Mouse (Mus musculus): ENCODE measurements around the gene Prkar1b. TPM values are rescaled to one million over a fixed set of nuclear protein-coding genes. Genes with fewer than 3 reads are reported as not detected.

Prkar1b gene
- total RNA-seq, 2 experiments from 2014 or later, result 571 to 599 TPM

- intact Hi-C loops (cut with DNase I), result no loop called here
These were observed 31.5 kb downstream of the Prkar1b start for GRCm38 (mm10) chr5:139118139-139118960.

GRCm38 (mm10) chr5:139115507-139115906 is 34.3 kb downstream of the Prkar1b start:
- DNase-seq (ENCODE audit: low spot score in 2 of 2), result no peak
- intact Hi-C loops (cut with DNase I), result no loop called here

More at GRCm38 (mm10) chr5:139118139-139118960, 31.5 kb downstream of the Prkar1b start:
- no peak for DNase-seq (ENCODE audit: low spot score in 2 of 2)

GRCm38 (mm10) chr5:139114876-139115275 is 34.9 kb downstream of the Prkar1b start:
- intact Hi-C loops (cut with DNase I), result no loop called here

GRCm38 (mm10) chr5:139112418-139112817 is 37.4 kb downstream of the Prkar1b start:
- intact Hi-C loops (cut with DNase I), result no loop called here
- no peak for DNase-seq (ENCODE audit: low spot score in 2 of 2)

More at GRCm38 (mm10) chr5:139114876-139115275, 34.9 kb downstream of the Prkar1b start:
- DNase-seq (ENCODE audit: low spot score in 2 of 2), result no peak

DNA sequence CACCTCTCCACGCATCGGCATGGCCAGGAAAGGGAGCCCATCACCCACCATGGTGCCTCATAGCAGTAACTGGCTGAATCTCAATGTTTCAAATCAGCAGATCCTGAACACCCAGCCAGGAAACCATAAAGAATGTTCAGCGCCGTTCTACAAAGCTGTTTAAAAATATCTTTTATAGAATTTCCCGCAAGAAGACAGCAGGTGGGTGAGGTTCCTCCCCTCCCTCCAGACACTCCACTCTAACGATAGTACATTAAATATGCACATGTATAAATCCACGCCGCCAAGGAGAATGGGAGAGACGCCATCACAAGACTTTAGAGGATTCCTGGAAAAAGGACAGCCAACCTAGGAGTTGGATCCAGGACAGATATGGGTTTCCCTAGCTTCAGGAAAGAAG is 37.8 kb downstream of the Prkar1b start:
- intact Hi-C loops (cut with DNase I), result no loop called here
- peak; percentile 55 to 79 for DNase-seq (ENCODE audit: low spot score in 2 of 2)

GRCm38 (mm10) chr5:139110140-139110855 is 39.5 kb downstream of the Prkar1b start:
- intact Hi-C loops (cut with DNase I), result no loop called here
- DNase-seq (ENCODE audit: low spot score in 2 of 2), result no peak

DNA sequence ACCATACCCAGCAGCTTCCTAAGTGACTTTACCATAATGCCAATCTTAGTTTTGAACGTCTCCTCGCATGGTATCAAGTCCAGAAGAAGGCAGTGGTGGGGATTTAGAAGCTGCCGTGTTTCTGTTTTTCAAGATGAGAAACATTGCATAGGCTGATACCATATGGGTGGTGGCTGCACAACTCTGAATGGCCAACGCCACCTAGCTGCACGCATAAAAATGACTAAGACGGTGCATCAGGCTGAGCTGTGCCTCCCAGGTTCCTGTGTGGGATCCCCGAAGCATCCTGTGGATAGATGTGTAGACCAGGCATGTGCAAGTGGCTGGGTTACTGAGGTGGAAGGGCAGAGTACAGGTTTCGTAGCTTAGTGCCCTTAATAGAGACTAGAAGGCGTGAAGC is 42.0 kb downstream of the Prkar1b start:
- peak in 1 of 2 experiments; percentile 31 for DNase-seq (ENCODE audit: low spot score in 2 of 2)
- intact Hi-C loops (cut with DNase I), result no loop called here

GRCm38 (mm10) chr5:139101783-139102182 is 48.0 kb downstream of the Prkar1b start:
- no peak for DNase-seq (ENCODE audit: low spot score in 2 of 2)
- intact Hi-C loops (cut with DNase I), result no loop called here

GRCm38 (mm10) chr5:139098991-139099972 is 50.5 kb downstream of the Prkar1b start:
- intact Hi-C loops (cut with DNase I), result no loop called here
- peak; percentile 63 to 66 for DNase-seq (ENCODE audit: low spot score in 2 of 2)

GRCm38 (mm10) chr5:139095297-139096110 is 54.3 kb downstream of the Prkar1b start:
- no peak for DNase-seq (ENCODE audit: low spot score in 2 of 2)
- intact Hi-C loops (cut with DNase I), result no loop called here

- no peak for DNase-seq (ENCODE audit: low spot score in 2 of 2)
- intact Hi-C loops (cut with DNase I), result no loop called here
These were observed 56.3 kb downstream of the Prkar1b start for GRCm38 (mm10) chr5:139093534-139093933.

DNA sequence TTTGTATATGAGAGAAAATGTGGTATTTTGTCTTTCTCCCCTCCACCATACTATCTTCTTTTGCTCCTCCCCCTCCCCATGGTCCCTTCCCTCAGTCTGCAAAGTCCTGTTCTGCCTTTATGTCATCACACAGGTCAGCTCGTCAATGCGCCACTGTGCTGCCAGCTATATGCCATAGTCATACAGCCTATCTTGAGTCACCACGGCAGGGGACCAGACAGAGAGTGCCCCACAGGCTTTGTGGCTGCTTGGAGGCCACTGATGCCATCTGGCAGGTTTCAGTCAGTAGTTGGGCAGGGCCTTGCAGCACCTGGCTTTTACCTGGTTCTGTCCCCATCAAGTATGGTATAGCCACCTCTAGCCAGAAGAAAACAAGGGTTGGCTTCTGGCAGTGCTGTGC is 58.1 kb downstream of the Prkar1b start:
- intact Hi-C loops (cut with DNase I), result no loop called here
- no peak for DNase-seq (ENCODE audit: low spot score in 2 of 2)

GRCm38 (mm10) chr5:139090162-139090561 is 59.6 kb downstream of the Prkar1b start:
- DNase-seq (ENCODE audit: low spot score in 2 of 2), result no peak
- intact Hi-C loops (cut with DNase I), result no loop called here

DNA sequence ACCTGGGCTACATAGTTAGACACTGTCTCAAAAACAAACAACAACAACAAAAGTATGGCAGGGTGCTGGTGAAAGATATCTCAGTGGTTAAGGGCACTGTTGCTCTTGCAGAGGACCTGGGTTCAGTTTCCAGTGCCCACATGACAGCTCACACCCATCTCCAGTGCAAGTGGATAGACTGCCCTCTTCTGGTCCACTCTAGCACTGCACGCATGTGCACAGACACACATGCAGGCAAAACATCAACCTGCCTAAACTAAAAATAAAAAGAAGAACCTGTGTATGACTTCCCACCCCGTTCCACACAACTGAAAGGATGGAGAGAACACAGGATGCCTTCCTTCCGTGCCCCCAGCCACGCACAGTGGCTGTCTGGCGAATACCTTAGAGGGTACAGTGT is 61.6 kb downstream of the Prkar1b start:
- intact Hi-C loops (cut with DNase I), result loop anchor here (5.0 kb wide), 1 partner anchor 241 kb away; no protein-coding TSS in a partner anchor
- no peak for DNase-seq (ENCODE audit: low spot score in 2 of 2)

DNA sequence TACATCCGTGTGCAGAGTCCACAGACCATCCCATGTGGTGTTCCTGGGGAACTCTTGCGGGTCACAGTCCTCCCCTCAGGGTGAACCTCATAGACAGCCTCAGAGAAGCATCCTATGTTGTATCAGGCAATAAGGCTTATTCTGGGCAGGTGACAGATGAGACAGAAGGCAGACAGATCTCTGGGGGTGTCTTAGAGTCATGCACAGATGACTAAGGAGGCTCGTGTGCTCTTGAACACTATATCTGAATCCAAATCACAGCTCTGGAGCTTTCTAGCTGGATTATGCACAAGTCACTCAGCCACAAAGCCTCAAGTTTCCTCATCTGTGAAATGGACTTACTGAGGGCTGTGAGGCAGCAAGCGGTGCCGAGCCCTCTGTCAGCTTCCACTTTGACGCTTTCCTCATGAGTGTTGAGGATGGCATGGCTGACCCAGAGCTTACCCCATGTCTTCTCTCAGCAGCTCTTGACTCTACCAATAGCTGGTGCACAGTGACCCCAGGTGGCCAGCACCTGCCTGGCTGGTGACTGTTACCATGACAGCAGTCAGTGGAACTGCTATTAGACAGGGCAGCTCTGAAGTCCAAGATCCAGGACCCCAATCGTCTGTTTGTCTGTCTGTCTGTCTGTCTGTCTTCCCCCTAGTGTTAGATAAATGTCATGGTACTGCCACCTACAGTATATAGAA is 64.8 kb downstream of the Prkar1b start:
- peak in 1 of 2 experiments; percentile 40 for DNase-seq (ENCODE audit: low spot score in 2 of 2)
- intact Hi-C loops (cut with DNase I), result loop anchor here (5.0 kb wide), 2 partner anchors 88 to 238 kb away; partner anchors contain the start of gene Pdgfa

GRCm38 (mm10) chr5:139084302-139084701 is 65.5 kb downstream of the Prkar1b start:
- DNase-seq (ENCODE audit: low spot score in 2 of 2), result peak; percentile 49 to 64
- intact Hi-C loops (cut with DNase I), result loop anchor here (5.0 kb wide), 1 partner anchor 87 kb away; the partner anchor contains the start of gene Pdgfa

- no peak for DNase-seq (ENCODE audit: low spot score in 2 of 2)
- intact Hi-C loops (cut with DNase I), result loop anchor here (5.0 kb wide), 1 partner anchor 87 kb away; the partner anchor contains the start of gene Pdgfa
These were observed 66.0 kb downstream of the Prkar1b start for GRCm38 (mm10) chr5:139083841-139084240.

GRCm38 (mm10) chr5:139081370-139081769 is 68.4 kb downstream of the Prkar1b start:
- intact Hi-C loops (cut with DNase I), result loop anchor here (5.0 kb wide), 1 partner anchor 84 kb away; the partner anchor contains the start of gene Pdgfa
- DNase-seq (ENCODE audit: low spot score in 2 of 2), result no peak
